Mouse (Mus musculus): ENCODE results near the gene Rasgef1b. TPM values are rescaled to one million over a fixed set of nuclear protein-coding genes. Genes with fewer than 3 reads are reported as not detected.

The Rasgef1b gene
- total and polyA plus RNA-seq, 3 experiments, result 0.17 to 0.26 (median 0.21) TPM

- no peak overlapping the region for H3K4me2 ChIP-seq (ENCODE audit: insufficient read depth, low read depth, poor library complexity, severe bottlenecking)
- no peak for TF ChIP-seq RAD21 (IDR thresholded peaks at IDR 0.05; ENCODE audit: low read depth, low read length)
- no peak for TF ChIP-seq EP300 (IDR thresholded peaks at IDR 0.05; ENCODE audit: low read length)
- TF ChIP-seq SIN3A (IDR thresholded peaks at IDR 0.05; ENCODE audit: low read length), result no peak
- TF ChIP-seq MAFK (IDR thresholded peaks at IDR 0.05; ENCODE audit: insufficient replicate concordance, low read length), result no peak
- TF ChIP-seq UBTF (IDR thresholded peaks at IDR 0.05; ENCODE audit: low read depth, low read length), result no peak
Measured at GRCm38 (mm10) chr5:99429273-99429672, 299.6 kb downstream of the Rasgef1b start.

GRCm38 (mm10) chr5:99428648-99429047 lies 300.2 kb downstream of the Rasgef1b start:
- dilution Hi-C loops (cut with MboI; ENCODE audit: extremely low pct_ligation_motif_present, extremely low pct_unique_long_range_greater_than_20kb, low sequenced_read_pairs), result no loop called here
- in situ Hi-C loops (cut with MboI; ENCODE audit: low pct_ligation_motif_present, low pct_unique_long_range_greater_than_20kb, low sequenced_read_pairs), result no loop called here
- H3K79me2 ChIP-seq (replicated peaks; ENCODE audit: control insufficient read depth, extremely low read depth, insufficient read depth, poor library complexity, severe bottlenecking), result no peaks in the 10 kb centered on the region

More at GRCm38 (mm10) chr5:99429273-99429672, 299.6 kb downstream of the Rasgef1b start:
- Histone ChIP-seq H3K4me1 (ENCODE audit: control insufficient read depth in 1 of 2, insufficient read depth in 2 of 2) (peaks cover 0 to 5% of the 10 kb centered on the region in 2 experiments; a peak in 2 of 4 replicates), H3K36me3 (replicated peaks in 1 of 2; ENCODE audit: control insufficient read depth in 1 of 2, insufficient read depth in 1 of 2, low read length in 1 of 2) (no peaks in the 10 kb centered on the region), H3K4me3 (replicated peaks in 1 of 3; ENCODE audit: low read depth in 2 of 3, low read length in 2 of 3, poor library complexity in 1 of 3) (no peak overlapping the region), H3K27ac (ENCODE audit: insufficient read depth, low read depth) (no peak overlapping the region), H3K27me3 (replicated peaks) (no peaks in the 10 kb centered on the region), H3K79me2 (replicated peaks; ENCODE audit: control insufficient read depth, extremely low read depth, insufficient read depth, poor library complexity, severe bottlenecking) (no peaks in the 10 kb centered on the region), H3K9me3 (replicated peaks; ENCODE audit: low read length) (no peaks in the 10 kb centered on the region), H3K9ac (ENCODE audit: insufficient read depth, low read depth) (no peak overlapping the region)
- dilution Hi-C loops (cut with MboI; ENCODE audit: extremely low pct_ligation_motif_present, extremely low pct_unique_long_range_greater_than_20kb, low sequenced_read_pairs) (no loop called here), in situ Hi-C loops (cut with MboI; ENCODE audit: low pct_ligation_motif_present, low pct_unique_long_range_greater_than_20kb, low sequenced_read_pairs) (no loop called here)
- no peak for DNase-seq (ENCODE audit: extremely low read depth)

GRCm38 (mm10) chr5:99423271-99423670 lies 305.6 kb downstream of the Rasgef1b start:
- Histone ChIP-seq H3K4me2 (ENCODE audit: insufficient read depth, low read depth, poor library complexity, severe bottlenecking) (no peak overlapping the region), H3K27ac (ENCODE audit: insufficient read depth, low read depth) (no peak overlapping the region), H3K9me3 (replicated peaks; ENCODE audit: low read length) (no peaks in the 10 kb centered on the region), H3K36me3 (replicated peaks in 1 of 2; ENCODE audit: control insufficient read depth in 1 of 2, insufficient read depth in 1 of 2, low read length in 1 of 2) (no peaks in the 10 kb centered on the region), H3K9ac (ENCODE audit: insufficient read depth, low read depth) (no peak overlapping the region), H3K4me1 (ENCODE audit: control insufficient read depth in 1 of 2, insufficient read depth in 2 of 2) (no peaks in the 10 kb centered on the region), H3K79me2 (replicated peaks; ENCODE audit: control insufficient read depth, extremely low read depth, insufficient read depth, poor library complexity, severe bottlenecking) (no peaks in the 10 kb centered on the region), H3K27me3 (replicated peaks) (no peaks in the 10 kb centered on the region), H3K4me3 (replicated peaks in 1 of 3; ENCODE audit: low read depth in 2 of 3, low read length in 2 of 3, poor library complexity in 1 of 3) (no peak overlapping the region)
- in situ Hi-C loops (cut with MboI; ENCODE audit: low pct_ligation_motif_present, low pct_unique_long_range_greater_than_20kb, low sequenced_read_pairs) (no loop called here), dilution Hi-C loops (cut with MboI; ENCODE audit: extremely low pct_ligation_motif_present, extremely low pct_unique_long_range_greater_than_20kb, low sequenced_read_pairs) (no loop called here)
- TF ChIP-seq IRF4 (IDR thresholded peaks at IDR 0.05; ENCODE audit: low read depth, low read length), result no peak
- TF ChIP-seq CHD1 (IDR thresholded peaks at IDR 0.05; ENCODE audit: low read depth, low read length), result no peak
- TF ChIP-seq MAZ (IDR thresholded peaks at IDR 0.05; ENCODE audit: low read depth, low read length), result no peak
- TF ChIP-seq BHLHE40 (IDR thresholded peaks at IDR 0.05; ENCODE audit: low read depth, low read length), result no peak
- TF ChIP-seq NELFE (IDR thresholded peaks at IDR 0.05; ENCODE audit: low read depth, low read length), result no peak
- TF ChIP-seq ZNF384 (IDR thresholded peaks at IDR 0.05; ENCODE audit: low read depth, low read length), result no peak
- no peak for TF ChIP-seq SIN3A (IDR thresholded peaks at IDR 0.05; ENCODE audit: low read length)
- DNase-seq (ENCODE audit: extremely low read depth), result no peak

More at GRCm38 (mm10) chr5:99428648-99429047, 300.2 kb downstream of the Rasgef1b start:
- no peaks in the 10 kb centered on the region for H3K27me3 ChIP-seq (replicated peaks)
- H3K4me2 ChIP-seq (ENCODE audit: insufficient read depth, low read depth, poor library complexity, severe bottlenecking), result no peak overlapping the region
- DNase-seq (ENCODE audit: extremely low read depth), result no peak
- no peaks in the 10 kb centered on the region for H3K36me3 ChIP-seq (replicated peaks in 1 of 2; ENCODE audit: control insufficient read depth in 1 of 2, insufficient read depth in 1 of 2, low read length in 1 of 2)
- H3K27ac ChIP-seq (ENCODE audit: insufficient read depth, low read depth), result no peak overlapping the region
- H3K4me1 ChIP-seq (ENCODE audit: control insufficient read depth in 1 of 2, insufficient read depth in 2 of 2), result no peaks in the 10 kb centered on the region
- no peak overlapping the region for H3K4me3 ChIP-seq (replicated peaks in 1 of 3; ENCODE audit: low read depth in 2 of 3, low read length in 2 of 3, poor library complexity in 1 of 3)
- no peaks in the 10 kb centered on the region for H3K9me3 ChIP-seq (replicated peaks; ENCODE audit: low read length)
- TF ChIP-seq ZNF384 (IDR thresholded peaks at IDR 0.05; ENCODE audit: low read depth, low read length) (no peak), NRF1 (IDR thresholded peaks at IDR 0.05; ENCODE audit: low read depth, low read length) (no peak), EP300 (IDR thresholded peaks at IDR 0.05; ENCODE audit: low read length) (no peak), CTCF (conservative IDR thresholded peaks at IDR 0.05 in 1 of 2, IDR thresholded peaks at IDR 0.05 in 1 of 2; ENCODE audit: low read depth in 2 of 2, low read length in 2 of 2) (no peak)
- H3K9ac ChIP-seq (ENCODE audit: insufficient read depth, low read depth), result no peak overlapping the region
